In genomic region chr9:65120935-65121334, GRCm38 (mm10) we compare ENCODE assay signal across 9 mouse cellular contexts. TPM values are rescaled to one million over a fixed set of nuclear protein-coding genes. Genes with fewer than 3 reads are reported as not detected.
DNase-seq lines count a peak whose midpoint lies in the region; ATAC-seq and TF ChIP-seq lines count a peak whose summit lies in the region.
"Had no signal": no experiment of that assay in that cellular context is flagged by ENCODE, and none has a peak within 500 bp of the region (broad histone marks: within the 10 kb centered on the region; RNA-seq: fewer than 3 reads in every experiment).

No protein-coding gene starts in this region.

- peak; percentile 40 for DNase-seq in thymus, adult 2 months
- no peak for DNase-seq in thymus, adult 18-20 months
- peak; percentile 69 to 85 for DNase-seq in cerebellum, postnatal 25 days
- peak; percentile 65 to 67 for DNase-seq in gastrocnemius, adult 8-10 months (ENCODE audit: low spot score in 2 of 2)
- DNase-seq in midbrain, postnatal 0 days (ENCODE audit: low spot score): peak; percentile 83

- no peaks in the 10 kb centered on the region; the same call in 1 of the 2 replicates for H3K27me3 ChIP-seq in thymus, adult 2 months (ENCODE audit: control insufficient read depth, insufficient read depth, low read length)
- H3K27me3 ChIP-seq in kidney, embryonic 14.5 days (ENCODE audit: control insufficient read depth, insufficient read depth, low read length): peaks cover 6% of the 10 kb centered on the region; the same call in 1 of the 2 replicates
- H3K27me3 ChIP-seq in limb, embryonic 15.5 days: peaks cover 19% of the 10 kb centered on the region
- H3K27me3 ChIP-seq in midbrain, postnatal 0 days (ENCODE audit: insufficient read depth, low read length): no peaks in the 10 kb centered on the region
- H3K27me3 ChIP-seq in stomach, embryonic 14.5 days (ENCODE audit: control insufficient read depth, insufficient read depth, low read length): no peaks in the 10 kb centered on the region

- H3K4me2 ChIP-seq in kidney, embryonic 14.5 days (replicated peaks; ENCODE audit: low read depth, low read length): no peak overlapping the region
- no peak overlapping the region for H3K4me2 ChIP-seq in limb, embryonic 15.5 days
- H3K4me2 ChIP-seq in midbrain, postnatal 0 days (ENCODE audit: low read depth, low read length, poor library complexity, severe bottlenecking): no peak overlapping the region
- H3K4me2 ChIP-seq in stomach, embryonic 14.5 days (replicated peaks; ENCODE audit: low read depth, low read length): no peak overlapping the region

- H3K9ac ChIP-seq in kidney, embryonic 14.5 days (ENCODE audit: low read depth, low read length): no peak overlapping the region
- H3K9ac ChIP-seq in limb, embryonic 15.5 days: no peak overlapping the region
- no peak overlapping the region for H3K9ac ChIP-seq in midbrain, postnatal 0 days (replicated peaks; ENCODE audit: low read length, poor library complexity, severe bottlenecking)
- no peak overlapping the region for H3K9ac ChIP-seq in stomach, embryonic 14.5 days (replicated peaks; ENCODE audit: low read depth, low read length)

- H3K9me3 ChIP-seq in kidney, embryonic 14.5 days (ENCODE audit: control insufficient read depth, low read length): no peaks in the 10 kb centered on the region
- no peaks in the 10 kb centered on the region for H3K9me3 ChIP-seq in limb, embryonic 15.5 days
- H3K9me3 ChIP-seq in midbrain, postnatal 0 days (ENCODE audit: low read length): no peaks in the 10 kb centered on the region
- H3K9me3 ChIP-seq in stomach, embryonic 14.5 days (ENCODE audit: control insufficient read depth, low read depth, low read length): no peaks in the 10 kb centered on the region

- H3K4me1 ChIP-seq in thymus, adult 2 months (replicated peaks; ENCODE audit: control insufficient read depth, insufficient read depth, low read length): no peaks in the 10 kb centered on the region; the same call in 1 of the 2 replicates
- no peaks in the 10 kb centered on the region for H3K4me1 ChIP-seq in kidney, embryonic 14.5 days (ENCODE audit: control insufficient read depth, insufficient read depth, low read length)
- H3K4me1 ChIP-seq in limb, embryonic 15.5 days: peaks cover 12% of the 10 kb centered on the region
- H3K4me1 ChIP-seq in midbrain, postnatal 0 days (ENCODE audit: insufficient read depth, low read length): no peaks in the 10 kb centered on the region
- 0 out of 2 replicates have a peak, but pooled peaks cover 6% of the 10 kb centered on the region for H3K4me1 ChIP-seq in stomach, embryonic 14.5 days (ENCODE audit: control insufficient read depth, insufficient read depth, low read length)

- no peak overlapping the region for H3K4me3 ChIP-seq in thymus, adult 2 months (ENCODE audit: control insufficient read depth, insufficient read depth, low read length)
- H3K4me3 ChIP-seq in kidney, embryonic 14.5 days (ENCODE audit: low read length): no peak overlapping the region
- no peak overlapping the region for H3K4me3 ChIP-seq in limb, embryonic 15.5 days
- H3K4me3 ChIP-seq in midbrain, postnatal 0 days (ENCODE audit: low read depth, low read length): no peak overlapping the region
- H3K4me3 ChIP-seq in stomach, embryonic 14.5 days (ENCODE audit: low read depth, low read length): no peak overlapping the region

- peak; percentile 74; the same call in 1 of the 2 replicates for ATAC-seq in kidney, embryonic 14.5 days (ENCODE audit: low FRiP score, low TSS enrichment)
- ATAC-seq in limb, embryonic 15.5 days (ENCODE audit: insufficient number of reproducible peaks, low FRiP score, low TSS enrichment, low read depth): peak; percentile 64; the same call in 1 of the 2 replicates
- peak; percentile 38; the same call in 1 of the 2 replicates for ATAC-seq in midbrain, postnatal 0 days (ENCODE audit: low FRiP score)
- ATAC-seq in stomach, embryonic 14.5 days (ENCODE audit: insufficient number of reproducible peaks, insufficient read depth, low FRiP score, low read depth): 0 out of 2 replicates have a peak, but pooled peaks have one; percentile 50

- no peaks in the 10 kb centered on the region for H3K36me3 ChIP-seq in thymus, adult 2 months (ENCODE audit: control insufficient read depth, insufficient read depth, low read length)
- peaks cover 3% of the 10 kb centered on the region; the same call in 1 of the 2 replicates for H3K36me3 ChIP-seq in kidney, embryonic 14.5 days (ENCODE audit: control insufficient read depth, insufficient read depth, low read length)
- peaks cover 55% of the 10 kb centered on the region for H3K36me3 ChIP-seq in limb, embryonic 15.5 days
- peaks cover 43% of the 10 kb centered on the region for H3K36me3 ChIP-seq in midbrain, postnatal 0 days (ENCODE audit: insufficient read depth, low read length)
- H3K36me3 ChIP-seq in stomach, embryonic 14.5 days (ENCODE audit: control insufficient read depth, insufficient read depth, low read length): peaks cover 35% of the 10 kb centered on the region; the same call in 1 of the 2 replicates

- peak; percentile 41; the same call in 1 of the 2 replicates for TF ChIP-seq CTCF in thymus, adult 2 months (IDR thresholded peaks at IDR 0.05; ENCODE audit: borderline replicate concordance, control insufficient read depth, extremely low read depth, insufficient read depth, low read length, poor library complexity)
- peak; percentile 92 for TF ChIP-seq CTCF in midbrain, postnatal 0 days (IDR thresholded peaks at IDR 0.05)

- 11% methylated on average over 3 of the region's 3 CpGs for WGBS in thymus, adult 2 months
- WGBS in kidney, embryonic 14.5 days: 4% methylated on average over 3 of the region's 3 CpGs
- WGBS in limb, embryonic 15.5 days: 10% methylated on average over 3 of the region's 3 CpGs
- 18% methylated on average over 3 of the region's 3 CpGs for WGBS in midbrain, postnatal 0 days
- WGBS in stomach, embryonic 14.5 days: 13% methylated on average over 3 of the region's 3 CpGs

- no peak overlapping the region for H3K27ac ChIP-seq in thymus, adult 2 months (ENCODE audit: control insufficient read depth, insufficient read depth, low read length)
- no peak overlapping the region for H3K27ac ChIP-seq in kidney, embryonic 14.5 days (ENCODE audit: low read depth, low read length)
- H3K27ac ChIP-seq in limb, embryonic 15.5 days: no peak overlapping the region
- no peak overlapping the region for H3K27ac ChIP-seq in midbrain, postnatal 0 days (ENCODE audit: low read depth, low read length)
- no peak overlapping the region for H3K27ac ChIP-seq in stomach, embryonic 14.5 days (ENCODE audit: low read length)
- H3K27ac ChIP-seq: macrophage had no signal

- no peak for TF ChIP-seq POLR2A in thymus, adult 2 months (IDR thresholded peaks at IDR 0.05; ENCODE audit: control insufficient read depth, extremely low read depth, insufficient read depth, low read length, poor library complexity)

RNA-seq across cellular contexts. Expression of gene Igdcc4, which starts 19.6 kb away (rescaled TPM):
- polyA plus RNA-seq in thymus, adult 2 months (2012; rRNA removed): 8.9 and 11.7 TPM in 2 replicates
- 10 to 100 TPM; 28.1 to 32.6 (median 30.4) TPM for total RNA-seq in gastrocnemius, adult 8-10 months (2022)
- polyA plus RNA-seq in kidney, embryonic 14.5 days (2014; fragmentation: Nextera tagmentation; extraction: Ambion mirVana): 12.7 and 16.4 TPM in 2 replicates
- 30.3 and 33.2 TPM in 2 replicates for polyA plus RNA-seq in limb, embryonic 15.5 days (2015; fragmentation: Nextera tagmentation; extraction: Ambion mirVana)
- total RNA-seq in midbrain, postnatal 0 days (2014; rRNA removed): 46.6 and 52.9 TPM in 2 replicates
- polyA plus RNA-seq in midbrain, postnatal 0 days (2015; fragmentation: Nextera tagmentation; extraction: Ambion mirVana): 11.1 and 11.9 TPM in 2 replicates
- 42.4 and 43.3 TPM in 2 replicates for polyA plus RNA-seq in stomach, embryonic 14.5 days (2014; fragmentation: Nextera tagmentation; extraction: Ambion mirVana)

RNA-seq across cellular contexts. Expression of gene Igdcc3, which starts 20.1 kb away (rescaled TPM):
- polyA plus RNA-seq in thymus, adult 2 months (2012; rRNA removed): 0.07 and 0.13 TPM in 2 replicates
- total RNA-seq in gastrocnemius, adult 8-10 months (2022): under 1 TPM; 0.10 to 0.17 (median 0.12) TPM
- polyA plus RNA-seq in kidney, embryonic 14.5 days (2014; fragmentation: Nextera tagmentation; extraction: Ambion mirVana): 4.5 and 6.1 TPM in 2 replicates
- polyA plus RNA-seq in limb, embryonic 15.5 days (2015; fragmentation: Nextera tagmentation; extraction: Ambion mirVana): 0.43 and 0.52 TPM in 2 replicates
- 5.3 and 7.7 TPM in 2 replicates for total RNA-seq in midbrain, postnatal 0 days (2014; rRNA removed)
- polyA plus RNA-seq in midbrain, postnatal 0 days (2015; fragmentation: Nextera tagmentation; extraction: Ambion mirVana): 6.4 and 6.6 TPM in 2 replicates
- 2.0 and 2.7 TPM in 2 replicates for polyA plus RNA-seq in stomach, embryonic 14.5 days (2014; fragmentation: Nextera tagmentation; extraction: Ambion mirVana)
- polyA plus RNA-seq: macrophage had no signal

Comparison
In these comparisons a context has a peak if more than half of its experiments do, and no peak if none do; other contexts are left out.
1. DNase-seq: peak in thymus, adult 2 months (single experiment), cerebellum, postnatal 25 days (2 of 2), gastrocnemius, adult 8-10 months (2 of 2) and midbrain, postnatal 0 days (single experiment); none in thymus, adult 18-20 months (0 of 2).
2. Peak in every context shown above with its lines, with median percentiles within 50 percentile points of each other: ATAC-seq.